Mouse (Mus musculus): ENCODE measurements around the gene Smug1.
A peak's percentile ranks its signal among the peaks of the same experiment; 100 is the strongest.

Gene Smug1

GRCm38 (mm10) chr15:103135431-103135947, 31.4 kb downstream of the Smug1 start:
- DNase-seq, result peak; percentile 55

DNA sequence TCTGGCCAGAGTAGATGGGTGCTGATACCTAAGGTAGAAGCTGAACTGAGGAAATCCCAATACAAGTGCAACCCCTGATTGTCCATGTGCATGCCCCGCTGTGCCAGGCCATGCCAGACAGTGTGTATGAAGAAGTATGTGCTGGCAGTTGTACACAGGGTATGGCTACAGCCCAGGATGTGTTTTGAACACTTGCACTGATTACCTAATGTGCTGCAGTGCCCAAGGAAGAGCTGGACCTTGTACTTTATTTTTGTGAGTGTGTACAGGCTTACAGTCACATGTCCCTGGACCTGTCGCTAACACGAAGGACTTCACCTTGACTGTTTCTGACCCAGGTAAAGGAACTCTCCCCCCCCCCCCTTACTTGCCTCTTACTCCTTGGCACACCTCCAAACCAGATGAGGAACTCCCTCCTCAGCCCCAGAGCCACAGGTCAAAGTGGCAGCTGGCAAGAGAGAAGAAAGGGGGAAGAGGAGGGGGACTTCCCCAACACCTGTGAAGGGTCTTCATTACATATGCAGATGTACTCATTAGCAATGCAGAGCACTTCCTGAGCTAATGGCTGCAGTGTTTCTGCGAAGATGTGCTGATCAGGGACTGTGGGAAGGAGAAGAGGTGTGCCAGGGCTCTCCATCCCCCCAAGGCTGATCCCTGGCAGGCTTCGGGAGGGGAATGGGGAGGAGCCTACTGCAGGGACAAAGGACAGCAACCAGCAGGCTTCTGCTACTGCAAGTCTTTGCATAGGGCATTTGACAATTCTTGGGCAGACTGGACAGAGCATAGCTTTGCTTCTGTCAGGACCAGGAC, 32.4 kb downstream of the Smug1 start:
- peak; percentile 59 for DNase-seq

- peak; percentile 31 for DNase-seq
These were observed 33.1 kb downstream of the Smug1 start for GRCm38 (mm10) chr15:103133761-103134160.

DNA sequence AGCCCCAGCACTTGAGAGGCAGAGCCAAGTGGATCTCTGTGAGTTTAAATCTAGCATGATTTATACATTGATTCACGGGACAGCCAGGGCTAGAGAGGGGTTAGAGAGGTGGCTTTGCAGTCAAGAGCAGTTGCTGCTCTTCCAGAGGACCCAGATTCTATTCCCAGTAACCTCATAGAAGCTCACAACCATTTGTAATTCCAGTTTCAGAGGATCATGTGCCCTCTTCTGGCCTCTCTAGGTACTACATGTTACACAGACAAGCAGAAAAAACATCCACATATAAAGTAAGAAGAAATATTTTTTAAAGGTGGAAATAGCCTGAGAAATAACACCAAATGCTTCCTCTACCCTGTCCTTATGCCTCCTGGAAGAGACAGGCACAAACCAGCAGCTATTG, 36.2 kb downstream of the Smug1 start:
- no peak for DNase-seq

DNA sequence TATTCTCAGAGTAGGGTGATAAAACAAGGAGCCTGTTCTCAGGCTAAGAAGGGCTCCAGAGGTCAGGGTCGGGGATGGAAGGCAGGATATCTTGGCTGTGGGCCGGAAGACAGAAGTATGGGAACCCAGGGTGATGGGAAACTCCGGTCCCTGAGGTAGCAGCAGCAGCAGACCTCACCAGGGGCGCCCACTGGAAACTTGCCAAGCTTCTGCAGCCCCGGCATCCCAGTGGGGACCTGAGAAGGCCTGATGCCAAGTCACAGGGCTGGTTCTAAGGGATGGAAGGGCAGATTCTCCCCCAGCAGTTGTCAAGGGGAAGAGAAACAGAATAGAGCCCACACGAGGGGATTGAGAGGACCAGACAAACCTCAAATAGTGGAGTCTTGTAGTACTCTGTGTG, 37.6 kb downstream of the Smug1 start:
- DNase-seq, result no peak

- no peak for DNase-seq
These were observed 38.6 kb downstream of the Smug1 start for GRCm38 (mm10) chr15:103128056-103128833.

GRCm38 (mm10) chr15:103125982-103126381, 40.9 kb downstream of the Smug1 start:
- DNase-seq, result no peak

DNA sequence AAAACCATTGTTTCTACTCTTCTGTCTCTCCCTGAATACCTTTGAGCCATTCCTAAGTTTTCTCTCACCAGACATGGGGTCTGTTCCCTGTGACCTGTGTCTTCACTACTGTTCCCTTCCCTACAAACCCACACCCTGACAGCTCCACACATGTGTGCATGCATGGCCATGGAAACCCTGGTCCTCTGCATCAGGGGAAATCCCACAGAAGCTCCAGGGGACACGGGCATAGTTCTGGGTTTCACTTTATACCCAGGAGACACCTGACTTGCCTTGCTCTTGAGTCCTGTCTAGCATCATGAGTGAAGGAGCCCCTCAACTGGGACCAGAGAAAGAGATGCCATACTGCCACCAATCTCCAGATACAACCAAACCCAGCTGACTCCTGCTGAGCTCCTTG, 42.6 kb downstream of the Smug1 start:
- no peak for DNase-seq

DNA sequence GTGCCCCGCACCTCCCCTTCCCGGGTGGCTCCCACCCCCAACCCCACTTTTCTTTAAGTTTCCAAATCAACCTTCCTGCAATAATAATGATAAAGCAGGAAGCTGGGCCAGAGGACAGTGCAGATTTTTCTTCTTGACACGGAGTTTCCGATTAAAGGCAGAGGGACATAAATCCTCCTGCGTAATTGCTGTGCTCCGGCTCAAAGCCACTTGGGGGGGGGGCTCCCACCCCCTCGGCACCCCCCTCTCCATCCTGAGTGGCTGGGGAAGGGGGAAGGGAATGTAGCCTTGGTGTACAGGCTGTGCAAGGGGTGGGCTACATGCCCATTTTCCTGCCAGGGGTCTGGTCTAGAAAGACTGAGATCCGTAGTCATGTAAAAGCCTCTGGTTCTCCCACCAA, 43.5 kb downstream of the Smug1 start:
- no peak for DNase-seq

GRCm38 (mm10) chr15:103122372-103122771, 44.5 kb downstream of the Smug1 start:
- no peak for DNase-seq

- DNase-seq, result peak; percentile 70
These were observed 45.5 kb downstream of the Smug1 start for GRCm38 (mm10) chr15:103121416-103121815.

GRCm38 (mm10) chr15:103120594-103120993, 46.3 kb downstream of the Smug1 start:
- DNase-seq, result no peak

DNA sequence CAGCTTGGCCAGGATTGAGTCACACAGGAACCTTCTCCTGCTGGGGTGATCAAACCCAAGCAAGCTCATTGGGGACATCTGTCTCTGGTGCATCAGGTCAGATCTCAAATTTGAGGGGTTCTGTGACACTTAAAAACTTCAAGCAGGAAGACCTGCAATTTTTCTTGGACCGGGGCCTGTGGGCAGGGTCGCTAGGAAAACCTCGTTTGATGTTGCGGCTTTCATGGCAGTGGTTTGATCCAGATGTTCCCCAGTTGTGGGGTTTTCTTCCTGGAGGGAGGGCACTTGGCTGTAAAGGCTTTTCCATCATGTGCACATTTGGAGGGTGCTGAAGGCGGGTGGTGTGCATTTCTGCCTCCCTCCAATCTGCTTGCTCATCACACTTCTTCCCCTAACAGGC, 51.2 kb downstream of the Smug1 start:
- no peak for DNase-seq

GRCm38 (mm10) chr15:103115256-103115655, 51.6 kb downstream of the Smug1 start:
- no peak for DNase-seq

GRCm38 (mm10) chr15:103113077-103113476, 53.8 kb downstream of the Smug1 start:
- DNase-seq, result no peak

- DNase-seq, result no peak
These were observed 54.6 kb downstream of the Smug1 start for GRCm38 (mm10) chr15:103112309-103112708.

DNA sequence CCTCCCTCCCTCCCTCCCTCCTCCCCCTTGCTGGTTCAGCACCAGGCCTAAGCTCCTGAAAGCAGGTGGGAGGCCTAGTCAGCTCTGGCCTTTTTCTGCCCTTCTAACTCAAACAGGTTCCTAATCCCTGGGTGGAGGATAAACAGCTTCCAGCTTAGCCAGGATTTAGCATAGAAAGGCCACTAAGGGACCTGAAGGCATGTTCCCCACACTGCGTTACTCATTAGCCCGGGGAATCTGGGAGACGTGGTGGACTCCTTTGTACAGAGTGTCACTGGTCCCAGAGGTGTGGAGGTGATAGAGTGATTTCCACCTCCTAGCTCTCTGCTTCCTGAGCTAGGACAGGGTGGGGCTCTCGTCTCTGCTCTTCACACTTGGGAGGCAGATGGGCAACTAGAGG, 57.0 kb downstream of the Smug1 start:
- DNase-seq, result peak; percentile 25

GRCm38 (mm10) chr15:103108066-103108676, 58.7 kb downstream of the Smug1 start:
- no peak for DNase-seq

DNA sequence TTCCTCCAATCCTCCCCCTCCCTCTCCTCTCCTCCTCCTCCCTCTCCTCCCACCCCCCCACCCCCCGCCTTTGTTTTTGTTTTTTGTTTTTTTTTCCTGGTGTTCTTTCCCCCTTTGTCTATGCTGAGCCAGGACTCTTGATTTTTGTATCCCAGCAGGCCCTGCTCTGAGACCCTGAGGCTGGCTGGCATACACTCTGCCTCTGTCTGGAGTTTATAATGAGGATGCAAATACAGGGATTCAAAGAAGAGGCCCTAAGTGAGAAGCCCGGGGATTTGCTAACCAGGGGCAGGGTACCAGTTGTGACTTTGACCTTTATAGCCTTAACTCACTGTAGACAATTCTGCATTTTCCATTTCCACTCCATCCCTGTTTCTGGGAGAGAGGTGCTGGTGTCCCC, 60.7 kb downstream of the Smug1 start:
- DNase-seq, result no peak
